In genomic region chr1:76362106-76362505, GRCm38 (mm10) we compare ENCODE assay signal across 18 mouse cellular contexts.
"Had no signal": no experiment of that assay in that cellular context is flagged by ENCODE, and none has a peak within 500 bp of the region (broad histone marks: within the 10 kb centered on the region; RNA-seq: fewer than 3 reads in every experiment).

No protein-coding gene starts in this region.

- H3K9me3 ChIP-seq: lung, embryonic 15.5 days; megakaryocyte, embryonic 14.5 days; midbrain, embryonic 13.5 days; midbrain, embryonic 15.5 days; neural tube, embryonic 12.5 days; stomach, embryonic 15.5 days had no signal

- H3K36me3 ChIP-seq: lung, embryonic 15.5 days; midbrain, embryonic 13.5 days; midbrain, embryonic 15.5 days; neural tube, embryonic 12.5 days; stomach, embryonic 15.5 days had no signal

- H3K4me1 ChIP-seq: lung, embryonic 15.5 days; megakaryocyte, embryonic 14.5 days; midbrain, embryonic 13.5 days; midbrain, embryonic 15.5 days; neural tube, embryonic 12.5 days; stomach, embryonic 15.5 days had no signal

- H3K27ac ChIP-seq: lung, embryonic 15.5 days; macrophage; midbrain, embryonic 13.5 days; midbrain, embryonic 15.5 days; neural tube, embryonic 12.5 days; stomach, embryonic 15.5 days; stomach, postnatal 0 days had no signal

- H3K9ac ChIP-seq: liver, postnatal 0 days; lung, embryonic 15.5 days; midbrain, embryonic 13.5 days; midbrain, embryonic 15.5 days; neural tube, embryonic 12.5 days; stomach, embryonic 15.5 days had no signal

- H3K4me2 ChIP-seq: lung, embryonic 15.5 days; midbrain, embryonic 11.5 days; midbrain, embryonic 13.5 days; midbrain, embryonic 15.5 days; neural tube, embryonic 12.5 days; stomach, embryonic 15.5 days had no signal

- ATAC-seq: liver, postnatal 0 days; lung, postnatal 0 days; midbrain, embryonic 13.5 days; midbrain, embryonic 15.5 days had no signal

- H3K27me3 ChIP-seq: lung, embryonic 15.5 days; megakaryocyte, embryonic 14.5 days; midbrain, embryonic 13.5 days; midbrain, embryonic 15.5 days; neural tube, embryonic 12.5 days; stomach, embryonic 15.5 days had no signal

- DNase-seq: liver, postnatal 0 days; lung, adult 2 months; lung, postnatal 14 days; lung, postnatal 36 days; right cerebral cortex, postnatal 14 days; thymus, adult 2 months; thymus, postnatal 25 days; thymus, postnatal 4 days had no signal

- H3K4me3 ChIP-seq: lung, embryonic 15.5 days; megakaryocyte, embryonic 14.5 days; midbrain, embryonic 13.5 days; midbrain, embryonic 15.5 days; neural tube, embryonic 12.5 days; stomach, embryonic 15.5 days had no signal
